Mouse (Mus musculus) ES-E14 (cell line): ENCODE measurements at regions not wholly inside any gene's neighbourhood (a gene's known extent, or its start where the extent isn't known, plus 50 kb on each side); places are given as distances from the start of the nearest gene placed in this dataset.

ENCODE experiments used
- CHD2 ChIP-seq: IDR thresholded peaks from 2 replicates; pipeline ENCODE4 v1.6.1; 2014; ENCODE audit warnings: mild to moderate bottlenecking, low read depth, low read length, inconsistent platforms
- ZNF384 ChIP-seq: IDR thresholded peaks from 2 replicates; pipeline ENCODE4 v1.6.1; 2012; ENCODE audit warnings: low read depth, low read length, inconsistent platforms

DNA sequence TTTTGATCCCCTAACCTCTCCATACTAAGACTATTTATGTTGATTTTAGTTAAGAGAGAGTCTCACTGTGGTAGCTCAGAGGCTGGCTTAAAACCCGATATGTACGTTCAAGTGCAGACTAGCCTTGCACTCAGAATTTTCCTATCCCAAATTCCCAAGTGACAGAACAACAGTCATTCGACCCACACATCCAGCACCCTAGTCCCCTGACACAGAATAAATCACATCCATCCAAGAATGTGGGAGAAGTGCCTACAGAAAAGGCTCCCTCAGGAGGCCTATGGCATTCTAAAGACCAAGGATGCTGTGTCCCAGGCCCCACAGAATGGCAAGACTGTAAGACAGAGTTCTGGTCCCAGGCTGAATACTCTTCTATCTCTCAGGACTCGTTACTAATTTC is 55.4 kb upstream of the Exoc6 start:
- TF ChIP-seq CHD2 (no peak), ZNF384 (no peak)
